10 mouse cellular contexts compared by ENCODE assay signal in the genomic region with DNA sequence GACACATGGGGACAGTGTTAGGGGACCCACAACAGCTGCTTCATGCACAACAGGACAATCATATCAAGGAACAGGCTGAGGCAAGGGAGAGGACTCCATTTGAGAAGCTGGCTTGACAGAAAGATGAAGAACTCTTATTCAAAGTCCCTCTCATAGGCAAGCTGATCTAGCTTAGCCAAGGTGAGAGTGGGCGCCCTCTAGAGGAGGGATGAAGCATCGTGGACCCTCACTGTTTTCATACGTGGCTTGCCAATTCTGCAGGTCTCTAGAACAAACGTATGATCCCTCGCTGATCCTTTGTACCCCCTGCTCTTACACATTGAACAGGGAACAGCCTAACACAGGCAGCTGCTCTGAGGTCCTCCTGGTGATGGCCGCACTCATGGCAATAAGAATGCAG. TPM values are rescaled to one million over a fixed set of nuclear protein-coding genes. Genes with fewer than 3 reads are reported as not detected.
DNase-seq lines count a peak whose midpoint lies in the region; ATAC-seq and TF ChIP-seq lines count a peak whose summit lies in the region.
"Had no signal": no experiment of that assay in that cellular context is flagged by ENCODE, and none has a peak within 500 bp of the region (broad histone marks: within the 10 kb centered on the region; RNA-seq: fewer than 3 reads in every experiment).

No protein-coding gene starts in this region.

- no peak overlapping the region for H3K9ac ChIP-seq in heart, embryonic 13.5 days
- H3K9ac ChIP-seq in midbrain, postnatal 0 days (replicated peaks; ENCODE audit: low read length, poor library complexity, severe bottlenecking): no peak overlapping the region
- H3K9ac ChIP-seq: embryonic facial prominence, embryonic 13.5 days; lung, embryonic 15.5 days had no signal

- no peak overlapping the region for H3K4me3 ChIP-seq in heart, embryonic 13.5 days
- no peak overlapping the region for H3K4me3 ChIP-seq in midbrain, postnatal 0 days (ENCODE audit: low read depth, low read length)
- H3K4me3 ChIP-seq: embryonic facial prominence, embryonic 13.5 days; lung, embryonic 15.5 days had no signal

- no peak overlapping the region for H3K4me2 ChIP-seq in heart, embryonic 13.5 days
- H3K4me2 ChIP-seq in midbrain, postnatal 0 days (ENCODE audit: low read depth, low read length, poor library complexity, severe bottlenecking): no peak overlapping the region
- H3K4me2 ChIP-seq: embryonic facial prominence, embryonic 13.5 days; lung, embryonic 15.5 days had no signal

- peak; percentile 16; the same call in 1 of the 2 replicates for ATAC-seq in heart, embryonic 13.5 days (ENCODE audit: extremely low read depth, insufficient number of reproducible peaks, low FRiP score, low TSS enrichment)
- ATAC-seq in midbrain, postnatal 0 days (ENCODE audit: low FRiP score): no peak

- TF ChIP-seq CTCF in midbrain, postnatal 0 days (IDR thresholded peaks at IDR 0.05): peak; percentile 91

- H3K27me3 ChIP-seq in heart, embryonic 13.5 days (replicated peaks): peaks cover 15% of the 10 kb centered on the region
- H3K27me3 ChIP-seq in midbrain, postnatal 0 days (ENCODE audit: insufficient read depth, low read length): no peaks in the 10 kb centered on the region

- no peaks in the 10 kb centered on the region for H3K36me3 ChIP-seq in heart, embryonic 13.5 days
- H3K36me3 ChIP-seq in midbrain, postnatal 0 days (ENCODE audit: insufficient read depth, low read length): no peaks in the 10 kb centered on the region
- H3K36me3 ChIP-seq: embryonic facial prominence, embryonic 13.5 days; lung, embryonic 15.5 days had no signal

- intact Hi-C loops in heart, postnatal 25 days (cut with DNase I): loop anchor here (2.0 to 5.0 kb wide), 2 partner anchors 269 to 412 kb away; no protein-coding TSS in a partner anchor

- 14% methylated on average over 6 of the region's 6 CpGs for WGBS in heart, embryonic 13.5 days
- WGBS in midbrain, postnatal 0 days: 11% methylated on average over 6 of the region's 6 CpGs

- no peak for DNase-seq in heart, postnatal 25 days (ENCODE audit: low spot score)
- peak; percentile 74 for DNase-seq in B cell, adult 2 months
- peak; percentile 80 for DNase-seq in adrenal gland, postnatal 14 days
- DNase-seq in embryo, embryonic 9.5 days (ENCODE audit: extremely low spot score): peak; percentile 61
- DNase-seq in kidney, postnatal 4 days: peak; percentile 70 to 78
- DNase-seq in midbrain, postnatal 0 days (ENCODE audit: low spot score): peak; percentile 83
- DNase-seq in thymus, postnatal 10 days (ENCODE audit: low spot score in 2 of 2): peak; percentile 16 to 64

- H3K4me1 ChIP-seq in heart, embryonic 13.5 days: peaks cover 28% of the 10 kb centered on the region
- H3K4me1 ChIP-seq in midbrain, postnatal 0 days (ENCODE audit: insufficient read depth, low read length): no peaks in the 10 kb centered on the region

- no peaks in the 10 kb centered on the region for H3K9me3 ChIP-seq in heart, embryonic 13.5 days
- no peaks in the 10 kb centered on the region for H3K9me3 ChIP-seq in midbrain, postnatal 0 days (ENCODE audit: low read length)
- H3K9me3 ChIP-seq: embryonic facial prominence, embryonic 13.5 days; lung, embryonic 15.5 days had no signal

- no peak overlapping the region for H3K27ac ChIP-seq in heart, embryonic 13.5 days (replicated peaks)
- no peak overlapping the region for H3K27ac ChIP-seq in midbrain, postnatal 0 days (ENCODE audit: low read depth, low read length)
- H3K27ac ChIP-seq: embryonic facial prominence, embryonic 13.5 days; lung, embryonic 15.5 days had no signal

RNA-seq across cellular contexts. Expression of a gene that starts 7.6 kb away (rescaled TPM):
- 8.0 and 8.4 TPM in 2 replicates for polyA plus RNA-seq in heart, embryonic 13.5 days (2015; fragmentation: Nextera tagmentation; extraction: Ambion mirVana)
- total RNA-seq in heart, postnatal 25 days (2021): 10 to 100 TPM; 10.3 to 12.6 TPM
- 12.1 and 16.9 TPM in 2 replicates for total RNA-seq in adrenal gland, postnatal 14 days (2021)
- 38.3 and 42.7 TPM in 2 replicates for total RNA-seq in midbrain, postnatal 0 days (2014; rRNA removed)
- 17.8 and 19.3 TPM in 2 replicates for polyA plus RNA-seq in midbrain, postnatal 0 days (2015; fragmentation: Nextera tagmentation; extraction: Ambion mirVana)
